23 mouse cellular contexts compared by ENCODE assay signal in genomic region chr12:4638438-4638837, GRCm38 (mm10). TPM values are rescaled to one million over a fixed set of nuclear protein-coding genes. Genes with fewer than 3 reads are reported as not detected.
DNase-seq lines count a peak whose midpoint lies in the region; ATAC-seq and TF ChIP-seq lines count a peak whose summit lies in the region.
"Had no signal": no experiment of that assay in that cellular context is flagged by ENCODE, and none has a peak within 500 bp of the region (broad histone marks: within the 10 kb centered on the region; RNA-seq: fewer than 3 reads in every experiment).

No protein-coding gene starts in this region.

- H3K27me3 ChIP-seq in kidney, postnatal 0 days (ENCODE audit: insufficient read depth, low read length) = no peaks in the 10 kb centered on the region
- no peaks in the 10 kb centered on the region for H3K27me3 ChIP-seq in kidney, embryonic 14.5 days (ENCODE audit: control insufficient read depth, insufficient read depth, low read length)
- no peaks in the 10 kb centered on the region for H3K27me3 ChIP-seq in thymus, adult 2 months (ENCODE audit: control insufficient read depth, insufficient read depth, low read length)
- no peaks in the 10 kb centered on the region for H3K27me3 ChIP-seq in Patski
- H3K27me3 ChIP-seq: forebrain, embryonic 13.5 days; hindbrain, embryonic 13.5 days; midbrain, embryonic 12.5 days; neural tube, embryonic 12.5 days had no signal

- POLR2A ChIA-PET in Patski (lab: Charles Lee) = no interaction called here

- 89% methylated on average over 1 of the region's 1 CpGs for WGBS in kidney, postnatal 0 days
- WGBS in kidney, embryonic 14.5 days = 94% methylated on average over 1 of the region's 1 CpGs
- WGBS in thymus, adult 2 months = 100% methylated on average over 1 of the region's 1 CpGs

- DNase-seq in kidney, postnatal 0 days (ENCODE audit: low spot score) = no peak
- DNase-seq in thymus, postnatal 25 days = peak; percentile 10
- no peak for DNase-seq in thymus, adult 2 months
- no peak for DNase-seq in Patski (ENCODE audit: low read depth, low spot score)
- no peak for DNase-seq in left cerebral cortex, postnatal 25 days (ENCODE audit: low spot score in 2 of 2)
- DNase-seq: cerebellum, adult 9-11 months; heart, adult 18-20 months; kidney, adult 9 months; thymus, adult 18-20 months had no signal

- no peak overlapping the region for H3K9ac ChIP-seq in kidney, postnatal 0 days (ENCODE audit: low read depth, low read length)
- H3K9ac ChIP-seq in kidney, embryonic 14.5 days (ENCODE audit: low read depth, low read length) = no peak overlapping the region
- H3K9ac ChIP-seq: forebrain, embryonic 13.5 days; hindbrain, embryonic 13.5 days; midbrain, embryonic 12.5 days; neural tube, embryonic 12.5 days had no signal

- intact Hi-C loops in left cerebral cortex, postnatal 25 days (cut with DNase I) = loop anchor here (5.0 kb wide), 1 partner anchor 34 kb away; no protein-coding TSS in a partner anchor

- peaks cover 53% of the 10 kb centered on the region for H3K36me3 ChIP-seq in kidney, postnatal 0 days (ENCODE audit: insufficient read depth, low read length)
- H3K36me3 ChIP-seq in kidney, embryonic 14.5 days (ENCODE audit: control insufficient read depth, insufficient read depth, low read length) = peaks cover 51% of the 10 kb centered on the region
- H3K36me3 ChIP-seq in thymus, adult 2 months (ENCODE audit: control insufficient read depth, insufficient read depth, low read length) = peaks cover 84% of the 10 kb centered on the region

- CTCF ChIA-PET in Patski (lab: Charles Lee) = no interaction called here

- no peaks in the 10 kb centered on the region for H3K9me3 ChIP-seq in kidney, postnatal 0 days (replicated peaks; ENCODE audit: low read length)
- H3K9me3 ChIP-seq in kidney, embryonic 14.5 days (ENCODE audit: control insufficient read depth, low read length) = no peaks in the 10 kb centered on the region
- H3K9me3 ChIP-seq: forebrain, embryonic 13.5 days; G1E; hindbrain, embryonic 13.5 days; midbrain, embryonic 12.5 days; neural tube, embryonic 12.5 days had no signal

- no peaks in the 10 kb centered on the region for H3K4me1 ChIP-seq in kidney, postnatal 0 days (replicated peaks; ENCODE audit: insufficient read depth, low read length)
- H3K4me1 ChIP-seq in kidney, embryonic 14.5 days (ENCODE audit: control insufficient read depth, insufficient read depth, low read length) = no peaks in the 10 kb centered on the region
- no peaks in the 10 kb centered on the region for H3K4me1 ChIP-seq in thymus, adult 2 months (replicated peaks; ENCODE audit: control insufficient read depth, insufficient read depth, low read length)
- H3K4me1 ChIP-seq: forebrain, embryonic 13.5 days; hindbrain, embryonic 13.5 days; midbrain, embryonic 12.5 days; neural tube, embryonic 12.5 days had no signal

- in situ Hi-C loops in Patski (cut with MboI; ENCODE audit: low pct_unique_long_range_greater_than_20kb) = no loop called here

- H3K4me2 ChIP-seq in kidney, postnatal 0 days (ENCODE audit: low read length) = no peak overlapping the region
- no peak overlapping the region for H3K4me2 ChIP-seq in kidney, embryonic 14.5 days (replicated peaks; ENCODE audit: low read depth, low read length)
- H3K4me2 ChIP-seq: forebrain, embryonic 13.5 days; hindbrain, embryonic 13.5 days; midbrain, embryonic 12.5 days; neural tube, embryonic 12.5 days had no signal

- TF ChIP-seq CTCF in kidney, postnatal 0 days (IDR thresholded peaks at IDR 0.05; ENCODE audit: low read depth) = peak; percentile 36
- TF ChIP-seq CTCF in thymus, adult 2 months (IDR thresholded peaks at IDR 0.05; ENCODE audit: borderline replicate concordance, control insufficient read depth, extremely low read depth, insufficient read depth, low read length, poor library complexity) = no peak
- peak; percentile 25 for TF ChIP-seq CTCF in Patski (IDR thresholded peaks at IDR 0.05)

- no peak for ATAC-seq in kidney, postnatal 0 days (replicated peaks; ENCODE audit: low FRiP score, low read depth)
- ATAC-seq in kidney, embryonic 14.5 days (ENCODE audit: low FRiP score, low TSS enrichment) = no peak
- no peak for ATAC-seq in Patski
- no peak for ATAC-seq in monocyte, adult 5-6 weeks (replicated peaks; ENCODE audit: insufficient number of reproducible peaks, low FRiP score, low TSS enrichment, poor library complexity, severe bottlenecking)
- ATAC-seq: activated CD4-positive, CD25-positive, alpha-beta regulatory T cell, adult 4 months; forebrain, embryonic 13.5 days had no signal

- H3K4me3 ChIP-seq in kidney, postnatal 0 days (replicated peaks; ENCODE audit: low read depth, low read length) = no peak overlapping the region
- no peak overlapping the region for H3K4me3 ChIP-seq in kidney, embryonic 14.5 days (ENCODE audit: low read length)
- H3K4me3 ChIP-seq in thymus, adult 2 months (ENCODE audit: control insufficient read depth, insufficient read depth, low read length) = no peak overlapping the region
- H3K4me3 ChIP-seq: forebrain, embryonic 13.5 days; hindbrain, embryonic 13.5 days; midbrain, embryonic 12.5 days; neural tube, embryonic 12.5 days had no signal

- H3K27ac ChIP-seq in kidney, postnatal 0 days = no peak overlapping the region
- H3K27ac ChIP-seq in kidney, embryonic 14.5 days (ENCODE audit: low read depth, low read length) = no peak overlapping the region
- H3K27ac ChIP-seq in thymus, adult 2 months (ENCODE audit: control insufficient read depth, insufficient read depth, low read length) = no peak overlapping the region
- H3K27ac ChIP-seq: forebrain, embryonic 13.5 days; hindbrain, embryonic 13.5 days; midbrain, embryonic 12.5 days; neural tube, embryonic 12.5 days had no signal

- TF ChIP-seq POLR2A in thymus, adult 2 months (IDR thresholded peaks at IDR 0.05; ENCODE audit: control insufficient read depth, extremely low read depth, insufficient read depth, low read length, poor library complexity) = no peak

RNA-seq across cellular contexts. Expression of gene Gm3625, which starts 45.7 kb away (rescaled TPM):
- not detected in 2 replicates for polyA plus RNA-seq in kidney, postnatal 0 days (2015; fragmentation: Nextera tagmentation; extraction: Ambion mirVana)
- not detected in 2 replicates for polyA plus RNA-seq in kidney, embryonic 14.5 days (2014; fragmentation: Nextera tagmentation; extraction: Ambion mirVana)
- not detected in 2 replicates for polyA plus RNA-seq in thymus, adult 2 months (2012; rRNA removed)
- not detected for polyA plus RNA-seq in Patski (2021)
- not detected in 3 replicates for total RNA-seq in monocyte, adult 5-6 weeks (2017)
- total RNA-seq in left cerebral cortex, postnatal 25 days (2021) = not detected
- total RNA-seq: adrenal gland, postnatal 4 days; G1E; gastrocnemius, adult 18-20 months; heart, adult 18-20 months; layer of hippocampus, adult 8-10 months; left cerebral cortex, postnatal 10 days; liver, adult 2 months had no signal
- polyA plus RNA-seq: activated CD4-positive, CD25-positive, alpha-beta regulatory T cell, adult 4 months; forebrain, embryonic 13.5 days; G1E; heart, embryonic 16.5 days; hindbrain, embryonic 13.5 days; liver, adult 2 months; midbrain, embryonic 12.5 days; neural tube, embryonic 12.5 days had no signal

RNA-seq across cellular contexts. Expression of gene Itsn2, which starts 46.0 kb away (rescaled TPM):
- 33.2 and 35.7 TPM in 2 replicates for polyA plus RNA-seq in kidney, postnatal 0 days (2015; fragmentation: Nextera tagmentation; extraction: Ambion mirVana)
- polyA plus RNA-seq in kidney, embryonic 14.5 days (2014; fragmentation: Nextera tagmentation; extraction: Ambion mirVana) = 33.0 and 46.8 TPM in 2 replicates
- 51.6 and 62.9 TPM in 2 replicates for polyA plus RNA-seq in thymus, adult 2 months (2012; rRNA removed)
- 45.4 TPM for polyA plus RNA-seq in Patski (2021)
- 212 to 304 TPM (median 230 TPM) in 3 replicates for total RNA-seq in monocyte, adult 5-6 weeks (2017)
- total RNA-seq in left cerebral cortex, postnatal 25 days (2021) = 10 to 100 TPM; 65.5 to 69.6 TPM
